Mouse (Mus musculus): ENCODE results near the gene Gpd1l.

DNA sequence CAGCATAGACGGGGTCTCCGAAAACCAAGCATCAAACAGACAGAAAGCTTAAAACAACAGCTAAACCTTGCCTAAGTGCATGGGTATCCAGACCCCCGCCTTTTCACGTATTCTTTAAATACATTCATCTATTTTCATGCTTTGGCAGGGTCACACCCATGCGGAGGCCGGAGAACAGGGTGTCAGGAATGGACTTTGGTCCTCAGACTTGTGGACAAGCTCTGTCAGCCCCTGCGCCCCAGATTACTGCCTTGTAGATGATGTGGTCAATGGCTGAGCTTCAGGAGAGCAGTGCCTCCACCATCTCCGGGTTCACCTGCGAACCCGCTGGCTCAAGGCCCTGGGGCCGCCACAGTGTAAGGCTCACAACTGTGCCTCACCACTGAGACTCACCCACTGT, 21.6 kb upstream of the Gpd1l start:
- TF ChIP-seq CTCF (IDR thresholded peaks at IDR 0.05; ENCODE audit: low read depth) (no peak), EP300 (IDR thresholded peaks at IDR 0.05; ENCODE audit: low read depth) (no peak)
